Mouse (Mus musculus): Measurements from ENCODE around the gene Gng4. TPM values are rescaled to one million over a fixed set of nuclear protein-coding genes. Genes with fewer than 3 reads are reported as not detected.
"Not testable (repeated sequence)": the region's sequence is repeated elsewhere in the genome, so short reads cannot be mapped to it uniquely, and the experiment has no call there.

The Gng4 gene
- polyA plus RNA-seq, 1 experiment from 2014 or later: 2.0 TPM

GRCm38 (mm10) chr13:13783296-13783695, 563 bp upstream of the Gng4 start:
- 48% methylated on average over 7 of the region's 7 CpGs for WGBS
- Histone ChIP-seq H3K9me3 (ENCODE audit: control insufficient read depth, low read length) (no peaks in the 10 kb centered on the region), H3K4me3 (ENCODE audit: low read depth, low read length) (no peak overlapping the region), H3K36me3 (ENCODE audit: control insufficient read depth, insufficient read depth, low read length) (no peaks in the 10 kb centered on the region), H3K9ac (ENCODE audit: low read length) (no peak overlapping the region), H3K4me2 (no peak overlapping the region), H3K27me3 (ENCODE audit: control insufficient read depth, insufficient read depth, low read length) (peaks cover 35% of the 10 kb centered on the region), H3K4me1 (ENCODE audit: control insufficient read depth, insufficient read depth, low read length) (peaks cover 13% of the 10 kb centered on the region), H3K27ac (ENCODE audit: low read depth, low read length) (no peak overlapping the region)
- no peak for ATAC-seq (ENCODE audit: low FRiP score)
- no peak for DNase-seq (ENCODE audit: low spot score, missing footprints)

- H3K36me3 ChIP-seq (ENCODE audit: control insufficient read depth, insufficient read depth, low read length): no peaks in the 10 kb centered on the region
- ATAC-seq (ENCODE audit: low FRiP score): peak; percentile 77
- H3K4me2 ChIP-seq: peak overlapping the region; percentile 76
- H3K9me3 ChIP-seq (ENCODE audit: control insufficient read depth, low read length): no peaks in the 10 kb centered on the region
- peak; percentile 90 for DNase-seq (ENCODE audit: low spot score, missing footprints)
- H3K9ac ChIP-seq (ENCODE audit: low read length): peak overlapping the region; percentile 47; the same call in 1 of the 2 replicates
- peaks cover 13% of the 10 kb centered on the region for H3K4me1 ChIP-seq (ENCODE audit: control insufficient read depth, insufficient read depth, low read length)
- no peak overlapping the region for H3K27ac ChIP-seq (ENCODE audit: low read depth, low read length)
- peaks cover 35% of the 10 kb centered on the region for H3K27me3 ChIP-seq (ENCODE audit: control insufficient read depth, insufficient read depth, low read length)
- WGBS: under 1% methylated on average over 58 of the region's 59 CpGs
- H3K4me3 ChIP-seq (ENCODE audit: low read depth, low read length): peak overlapping the region; percentile 51
These were observed 619 bp downstream of the Gng4 start for GRCm38 (mm10) chr13:13784420-13784936.

GRCm38 (mm10) chr13:13784981-13785783, 1.3 kb downstream of the Gng4 start:
- peak; percentile 93 for DNase-seq (ENCODE audit: low spot score, missing footprints)
- peak; percentile 20; the same call in 1 of the 2 replicates for ATAC-seq (ENCODE audit: low FRiP score)
- Histone ChIP-seq H3K27ac (ENCODE audit: low read depth, low read length) (no peak overlapping the region), H3K36me3 (ENCODE audit: control insufficient read depth, insufficient read depth, low read length) (no peaks in the 10 kb centered on the region), H3K4me1 (ENCODE audit: control insufficient read depth, insufficient read depth, low read length) (peaks cover 13% of the 10 kb centered on the region), H3K27me3 (ENCODE audit: control insufficient read depth, insufficient read depth, low read length) (peaks cover 35% of the 10 kb centered on the region), H3K9ac (ENCODE audit: low read length) (no peak overlapping the region), H3K4me3 (ENCODE audit: low read depth, low read length) (peak overlapping the region; percentile 51), H3K4me2 (peak overlapping the region; percentile 76), H3K9me3 (ENCODE audit: control insufficient read depth, low read length) (no peaks in the 10 kb centered on the region)
- WGBS: under 1% methylated on average over 30 of the region's 30 CpGs

GRCm38 (mm10) chr13:13786971-13787370, 3.1 kb downstream of the Gng4 start:
- H3K27ac ChIP-seq (ENCODE audit: low read depth, low read length): no peak overlapping the region

GRCm38 (mm10) chr13:13788070-13788469, 4.2 kb downstream of the Gng4 start:
- H3K4me2 ChIP-seq: no peak overlapping the region
- DNase-seq (ENCODE audit: low spot score, missing footprints) (no peak), ATAC-seq (ENCODE audit: low FRiP score) (no peak)
- H3K4me3 ChIP-seq (ENCODE audit: low read depth, low read length): no peak overlapping the region
- peaks cover 30% of the 10 kb centered on the region for H3K27me3 ChIP-seq (ENCODE audit: control insufficient read depth, insufficient read depth, low read length)
- no peaks in the 10 kb centered on the region for H3K36me3 ChIP-seq (ENCODE audit: control insufficient read depth, insufficient read depth, low read length)
- 85% methylated on average over 4 of the region's 4 CpGs for WGBS
- no peaks in the 10 kb centered on the region for H3K9me3 ChIP-seq (ENCODE audit: control insufficient read depth, low read length)
- H3K27ac ChIP-seq (ENCODE audit: low read depth, low read length): no peak overlapping the region
- no peak overlapping the region for H3K9ac ChIP-seq (ENCODE audit: low read length)
- H3K4me1 ChIP-seq (ENCODE audit: control insufficient read depth, insufficient read depth, low read length): peaks cover 13% of the 10 kb centered on the region

More at GRCm38 (mm10) chr13:13786971-13787370, 3.1 kb downstream of the Gng4 start:
- Histone ChIP-seq H3K9me3 (ENCODE audit: control insufficient read depth, low read length) (no peaks in the 10 kb centered on the region), H3K9ac (ENCODE audit: low read length) (no peak overlapping the region), H3K4me2 (no peak overlapping the region), H3K4me3 (ENCODE audit: low read depth, low read length) (no peak overlapping the region), H3K36me3 (ENCODE audit: control insufficient read depth, insufficient read depth, low read length) (no peaks in the 10 kb centered on the region), H3K4me1 (ENCODE audit: control insufficient read depth, insufficient read depth, low read length) (peaks cover 13% of the 10 kb centered on the region), H3K27me3 (ENCODE audit: control insufficient read depth, insufficient read depth, low read length) (peaks cover 35% of the 10 kb centered on the region)
- ATAC-seq (ENCODE audit: low FRiP score) (no peak), DNase-seq (ENCODE audit: low spot score, missing footprints) (no peak)
- WGBS: 78% methylated on average over 6 of the region's 6 CpGs

GRCm38 (mm10) chr13:13791981-13792380, 8.1 kb downstream of the Gng4 start:
- Histone ChIP-seq H3K4me3 (ENCODE audit: low read depth, low read length) (no peak overlapping the region), H3K27me3 (ENCODE audit: control insufficient read depth, insufficient read depth, low read length) (peaks cover under 1% of the 10 kb centered on the region), H3K4me1 (ENCODE audit: control insufficient read depth, insufficient read depth, low read length) (no peaks in the 10 kb centered on the region), H3K9ac (ENCODE audit: low read length) (no peak overlapping the region), H3K4me2 (no peak overlapping the region), H3K27ac (ENCODE audit: low read depth, low read length) (no peak overlapping the region), H3K36me3 (ENCODE audit: control insufficient read depth, insufficient read depth, low read length) (no peaks in the 10 kb centered on the region), H3K9me3 (ENCODE audit: control insufficient read depth, low read length) (no peaks in the 10 kb centered on the region)
- 88% methylated on average over 3 of the region's 3 CpGs for WGBS
- ATAC-seq (ENCODE audit: low FRiP score): no peak
- no peak for DNase-seq (ENCODE audit: low spot score, missing footprints)

- Histone ChIP-seq H3K4me2 (no peak overlapping the region), H3K27ac (ENCODE audit: low read depth, low read length) (no peak overlapping the region), H3K36me3 (ENCODE audit: control insufficient read depth, insufficient read depth, low read length) (no peaks in the 10 kb centered on the region), H3K27me3 (ENCODE audit: control insufficient read depth, insufficient read depth, low read length) (no peaks in the 10 kb centered on the region), H3K4me3 (ENCODE audit: low read depth, low read length) (no peak overlapping the region), H3K9ac (ENCODE audit: low read length) (no peak overlapping the region), H3K4me1 (ENCODE audit: control insufficient read depth, insufficient read depth, low read length) (no peaks in the 10 kb centered on the region), H3K9me3 (ENCODE audit: control insufficient read depth, low read length) (no peaks in the 10 kb centered on the region)
- no peak for ATAC-seq (ENCODE audit: low FRiP score)
- 31% methylated on average over 5 of the region's 5 CpGs for WGBS
- no peak for DNase-seq (ENCODE audit: low spot score, missing footprints)
These were observed 11.4 kb downstream of the Gng4 start for GRCm38 (mm10) chr13:13795166-13795832.

- DNase-seq (ENCODE audit: low spot score, missing footprints) (no peak), ATAC-seq (ENCODE audit: low FRiP score) (no peak)
- no peak overlapping the region for H3K4me3 ChIP-seq (ENCODE audit: low read depth, low read length)
- no peak overlapping the region for H3K4me2 ChIP-seq
- no peak overlapping the region for H3K27ac ChIP-seq (ENCODE audit: low read depth, low read length)
- no peaks in the 10 kb centered on the region for H3K36me3 ChIP-seq (ENCODE audit: control insufficient read depth, insufficient read depth, low read length)
- no peaks in the 10 kb centered on the region for H3K27me3 ChIP-seq (ENCODE audit: control insufficient read depth, insufficient read depth, low read length)
- H3K9me3 ChIP-seq (ENCODE audit: control insufficient read depth, low read length): no peaks in the 10 kb centered on the region
- H3K9ac ChIP-seq (ENCODE audit: low read length): no peak overlapping the region
- WGBS: 86% methylated on average over 1 of the region's 1 CpGs
- H3K4me1 ChIP-seq (ENCODE audit: control insufficient read depth, insufficient read depth, low read length): no peaks in the 10 kb centered on the region
These were observed 12.2 kb downstream of the Gng4 start for GRCm38 (mm10) chr13:13796082-13796481.

- H3K27me3 ChIP-seq (ENCODE audit: control insufficient read depth, insufficient read depth, low read length); H3K4me2 ChIP-seq; H3K9me3 ChIP-seq (ENCODE audit: control insufficient read depth, low read length); H3K27ac ChIP-seq (ENCODE audit: low read depth, low read length); ATAC-seq (ENCODE audit: low FRiP score); H3K4me1 ChIP-seq (ENCODE audit: control insufficient read depth, insufficient read depth, low read length); DNase-seq (ENCODE audit: low spot score, missing footprints); H3K4me3 ChIP-seq (ENCODE audit: low read depth, low read length); H3K9ac ChIP-seq (ENCODE audit: low read length); H3K36me3 ChIP-seq (ENCODE audit: control insufficient read depth, insufficient read depth, low read length): not testable (repeated sequence)
- 98% methylated on average over 12 of the region's 12 CpGs for WGBS
These were observed 14.0 kb downstream of the Gng4 start for GRCm38 (mm10) chr13:13797816-13798215.

All from midbrain, embryonic 11.5 days (tissue).